Mouse (Mus musculus) yolk sac, embryonic 10.5 days (tissue): ENCODE data around the gene Rpp14.
A peak's percentile ranks its signal among the peaks of the same experiment; 100 is the strongest.

Experiments used
- DNase-seq: peaks from one replicate; pipeline ENCODE4 v3.0.0-alpha.2; 2017; ENCODE audit warnings: low spot score

Gene Rpp14

DNA sequence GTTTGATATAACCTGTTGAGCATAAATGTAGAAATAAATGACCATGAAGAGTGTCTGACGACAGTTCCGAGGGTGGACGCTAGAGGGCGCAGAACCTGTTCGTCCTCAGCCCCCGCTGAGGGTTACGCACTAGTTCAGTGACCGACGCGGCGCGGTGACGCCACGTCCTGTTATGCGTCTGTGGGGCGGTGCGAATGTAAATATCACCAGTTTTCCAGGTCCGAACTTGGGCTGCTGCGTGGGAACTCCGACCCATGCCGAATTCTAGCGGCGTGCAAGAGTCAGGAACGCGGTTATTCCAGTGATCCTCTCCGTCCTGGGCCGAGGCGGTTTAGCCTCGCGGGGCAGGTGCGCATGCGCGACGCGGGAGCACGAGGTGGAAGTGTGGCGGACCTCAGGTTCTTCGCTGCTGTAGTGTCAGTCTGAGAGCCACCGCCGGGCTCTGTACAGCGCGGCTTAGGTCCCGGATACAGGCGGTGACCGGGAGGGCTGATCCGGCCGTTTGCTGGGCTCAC lies at the start of gene Rpp14:
TSS of gene Rpp14 (plus strand) at position 203 of the 515 bp plus-strand sequence.
- peak; percentile 92 for DNase-seq

DNA sequence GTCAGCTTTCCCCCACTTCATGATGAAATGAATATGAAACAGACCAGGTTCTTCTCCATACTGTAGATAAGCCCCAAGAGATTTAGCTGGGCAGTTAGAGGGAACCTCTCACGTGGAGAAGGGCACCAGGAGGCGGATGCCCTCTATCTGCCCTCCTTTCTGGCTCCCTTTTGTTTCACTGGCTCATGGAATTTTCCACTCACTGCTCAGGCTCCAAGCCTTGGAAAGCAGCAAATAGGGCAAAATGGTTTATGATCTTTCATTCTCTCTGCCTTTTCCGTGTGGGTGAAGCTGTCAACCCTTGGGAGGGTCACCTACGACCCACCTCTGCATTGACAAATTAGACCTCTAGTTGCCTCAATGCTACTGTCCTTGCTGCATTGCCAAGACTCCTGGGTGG lies 49.6 kb upstream of the Rpp14 start:
- no peak for DNase-seq

DNA sequence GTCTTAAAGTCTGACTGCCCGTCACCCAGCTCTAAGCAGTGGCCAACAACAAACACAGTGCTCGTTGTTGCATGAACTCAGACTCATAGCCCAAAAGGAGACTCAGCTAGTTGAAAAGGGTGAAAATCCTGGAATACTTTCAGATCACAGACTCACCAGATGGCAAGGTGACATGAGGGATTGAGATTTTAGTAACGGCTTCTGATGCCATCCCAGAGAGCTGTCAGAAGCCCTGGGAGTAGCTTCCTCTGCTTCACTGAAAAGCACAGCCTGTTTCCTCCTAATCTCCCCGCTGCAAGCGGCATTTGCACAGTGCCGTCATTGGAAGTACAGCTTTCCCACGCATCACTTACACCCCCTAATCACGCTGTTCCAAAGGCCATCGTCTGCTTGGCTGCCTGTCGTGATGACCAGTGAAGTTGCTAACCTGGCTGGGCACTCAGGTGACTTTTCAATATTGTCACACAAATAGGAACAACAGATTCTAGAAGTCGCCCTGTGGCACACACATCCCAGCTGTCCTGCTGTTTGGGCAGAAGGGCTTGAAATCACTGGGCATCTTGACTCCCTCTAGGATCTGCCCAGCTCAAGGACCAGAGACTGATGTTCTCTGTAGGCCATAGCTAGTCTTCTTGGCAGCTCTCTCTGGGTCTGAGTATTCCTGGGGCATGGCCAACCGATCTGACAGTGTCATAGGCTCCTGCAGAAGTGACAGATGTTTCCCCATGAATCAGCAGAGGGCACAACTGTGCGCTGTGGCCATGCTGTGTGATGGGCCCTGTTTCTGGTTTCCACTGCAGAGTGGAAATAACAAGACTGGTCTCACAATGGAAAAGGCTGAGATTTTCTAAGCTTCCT lies 47.9 kb upstream of the Rpp14 start:
- DNase-seq = no peak

DNA sequence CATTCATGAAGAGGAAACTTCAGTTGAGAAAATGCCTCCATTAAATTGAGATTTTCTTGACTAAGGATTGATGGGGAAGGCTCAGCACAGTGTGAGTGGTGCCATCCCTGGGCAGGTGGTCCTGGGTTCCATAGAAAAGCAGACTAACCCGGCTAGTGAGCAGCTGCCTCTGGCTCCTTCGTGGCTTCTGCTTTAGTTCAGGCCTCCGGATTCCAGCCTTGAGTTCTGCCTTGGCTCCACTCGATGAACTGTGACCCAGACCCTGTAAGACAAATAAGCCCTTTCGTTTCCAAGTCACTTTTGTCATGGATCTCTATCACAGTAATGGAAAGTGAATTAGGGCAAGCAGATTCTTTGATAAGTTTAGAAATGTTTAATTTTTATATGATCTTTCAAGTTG lies 45.6 kb upstream of the Rpp14 start:
- no peak for DNase-seq

DNA sequence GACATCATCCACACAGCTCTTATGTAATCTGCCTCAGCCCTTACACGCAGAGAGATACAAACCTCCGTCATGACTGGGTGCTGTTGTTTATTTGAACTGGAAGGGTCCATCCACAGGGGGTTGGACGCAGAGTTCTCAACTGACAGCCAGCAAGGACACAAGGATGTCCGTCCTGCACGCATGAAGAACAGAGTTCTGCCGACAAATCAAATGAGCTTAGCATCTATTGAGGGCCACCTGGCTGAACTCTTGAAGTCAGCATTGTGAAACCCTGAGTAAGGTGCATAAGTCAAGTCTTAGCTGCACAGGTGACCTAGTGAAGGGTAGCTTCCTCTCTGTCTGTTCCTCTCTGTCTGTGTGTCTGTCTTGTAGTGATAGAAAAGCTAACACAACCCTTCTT lies 44.2 kb upstream of the Rpp14 start:
- no peak for DNase-seq

DNA sequence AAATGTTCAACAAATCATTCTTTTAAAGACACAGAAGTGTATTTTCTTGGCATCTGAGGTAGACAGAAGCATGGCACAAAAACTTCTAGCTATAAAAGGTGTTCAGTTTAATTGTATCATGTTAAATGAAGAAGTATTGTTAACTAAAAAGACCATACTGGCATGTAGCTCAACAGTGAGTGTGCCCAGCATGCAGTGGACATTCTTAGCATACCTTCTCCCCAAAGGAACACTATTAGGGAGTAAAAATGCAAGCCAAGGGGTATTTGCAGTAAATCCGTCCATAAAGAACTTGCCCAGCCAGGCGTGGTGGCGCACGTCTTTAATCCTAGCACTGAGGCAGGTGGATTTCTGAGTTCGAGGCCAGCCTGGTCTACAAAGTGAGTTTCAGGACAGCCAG lies 43.8 kb upstream of the Rpp14 start:
- DNase-seq = no peak

DNA sequence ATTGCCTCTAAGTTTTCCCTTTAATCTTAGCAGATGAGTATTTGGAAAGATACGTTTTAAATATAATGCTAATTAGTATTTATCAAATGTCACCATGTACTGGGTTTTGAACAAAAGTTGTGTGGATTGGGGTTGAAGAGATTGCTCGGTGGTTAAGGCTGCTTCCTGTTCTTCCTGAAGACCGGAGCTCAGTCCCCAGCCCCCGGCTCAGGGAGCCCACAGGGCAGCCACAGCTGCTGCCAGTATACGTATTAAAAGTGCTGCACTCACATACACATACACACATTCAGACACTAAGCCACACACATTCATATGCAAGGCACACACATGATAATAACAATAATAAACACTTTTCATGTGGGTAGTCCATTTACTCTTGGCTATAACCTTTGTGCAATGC lies 42.0 kb upstream of the Rpp14 start:
- DNase-seq = no peak

DNA sequence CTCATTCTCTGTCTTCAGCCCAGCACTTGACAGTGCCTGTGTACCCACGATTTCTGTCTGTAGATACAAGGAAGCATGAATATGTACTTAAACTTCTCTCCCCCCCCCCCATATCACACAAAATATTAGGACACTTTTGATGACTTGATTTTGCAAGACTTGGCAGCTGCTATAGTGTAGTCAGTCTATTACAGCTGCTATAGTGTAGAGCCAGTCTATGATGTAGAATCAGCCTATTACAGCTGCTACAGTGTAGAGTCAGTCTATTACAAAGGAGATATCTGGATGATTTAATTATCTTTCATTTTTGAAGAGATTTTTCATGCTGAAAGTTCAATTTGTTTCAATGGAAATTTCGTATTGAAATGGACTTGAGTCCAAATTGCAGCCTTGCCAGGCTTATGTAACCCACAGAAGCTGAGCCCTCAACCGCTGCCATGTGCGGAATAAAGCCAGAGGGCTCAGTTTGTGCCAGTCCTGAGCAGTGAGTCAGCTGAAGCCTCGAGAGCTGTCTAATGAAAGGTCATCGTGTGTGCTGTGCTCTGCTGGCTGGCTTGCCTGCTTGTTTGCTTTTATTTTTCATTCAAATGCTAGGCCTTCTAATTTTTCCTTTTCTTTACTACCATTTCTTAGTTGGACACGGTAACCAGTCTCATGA lies 41.2 kb upstream of the Rpp14 start:
- no peak for DNase-seq

DNA sequence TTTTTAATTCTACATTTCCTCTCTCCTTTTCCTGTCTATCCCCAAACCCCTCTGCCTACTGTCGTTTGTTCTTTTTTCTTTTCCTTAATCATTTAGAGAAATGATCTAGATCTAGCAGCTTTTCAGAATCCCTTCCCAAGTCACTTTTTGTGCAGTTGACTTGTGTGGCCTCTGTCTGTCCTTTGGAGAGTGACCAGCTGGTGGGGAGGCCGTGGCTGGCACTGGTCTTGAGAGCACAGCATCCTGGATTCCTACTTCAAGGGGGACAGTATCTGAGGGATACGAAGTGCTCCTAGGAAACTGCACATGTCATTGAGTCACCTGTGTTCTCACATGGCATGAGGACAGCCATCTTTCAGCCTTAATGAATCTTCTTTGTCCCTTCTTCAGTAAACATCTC lies 40.0 kb upstream of the Rpp14 start:
- DNase-seq = no peak

DNA sequence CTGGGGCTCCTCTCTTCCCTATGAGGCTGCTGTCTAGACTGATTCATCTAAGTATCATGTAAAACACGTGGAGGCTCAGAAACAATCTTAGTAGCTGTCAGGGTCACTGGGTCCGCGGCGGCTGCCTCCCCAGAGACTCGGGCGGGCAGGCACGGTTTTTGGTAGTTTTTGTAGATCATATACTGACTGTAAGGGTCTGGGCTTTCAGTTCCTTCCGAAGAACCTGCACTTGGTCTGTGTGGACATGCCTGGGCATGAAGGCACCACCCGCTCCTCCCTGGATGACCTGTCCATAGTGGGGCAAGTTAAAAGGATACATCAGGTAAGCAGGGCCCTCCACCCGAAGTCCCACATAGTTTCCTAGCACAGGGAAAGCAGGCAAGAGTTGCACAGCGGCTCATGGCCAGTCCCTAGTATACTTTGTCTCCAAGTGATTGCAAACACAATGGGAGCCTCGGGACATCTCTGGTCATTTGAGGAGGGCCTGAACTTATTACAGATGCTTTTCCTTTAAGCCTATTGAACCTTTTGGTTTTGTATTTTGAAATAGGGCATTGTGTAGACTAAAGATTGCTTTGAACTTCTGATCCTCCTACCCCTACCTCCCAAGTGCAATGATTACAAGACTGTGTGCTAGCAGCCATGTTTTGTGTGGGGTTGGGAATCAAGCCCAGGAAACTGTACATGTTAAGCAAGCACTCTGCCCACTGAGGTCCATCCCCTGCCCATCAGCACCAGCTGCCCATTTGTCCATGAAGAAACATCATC lies 39.1 kb upstream of the Rpp14 start:
- DNase-seq = no peak

DNA sequence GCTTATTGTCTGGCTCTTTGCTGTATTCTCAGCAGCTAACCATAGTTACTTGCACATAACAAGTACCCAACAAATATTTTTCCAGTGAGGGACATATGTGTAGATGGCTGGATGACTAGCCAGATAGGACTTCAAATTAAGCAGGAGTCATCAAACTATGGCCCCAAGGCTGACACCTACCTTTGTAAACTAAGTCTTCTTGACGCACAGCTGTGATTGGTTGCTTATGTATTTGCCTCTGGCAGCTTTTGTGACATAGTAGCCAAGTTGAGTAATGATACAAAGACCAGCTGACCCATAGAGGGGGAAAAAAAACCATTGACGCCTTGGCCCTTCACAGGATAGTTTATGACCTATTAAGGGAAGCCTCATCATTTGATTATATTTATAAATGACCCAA lies 38.0 kb upstream of the Rpp14 start:
- DNase-seq = no peak

DNA sequence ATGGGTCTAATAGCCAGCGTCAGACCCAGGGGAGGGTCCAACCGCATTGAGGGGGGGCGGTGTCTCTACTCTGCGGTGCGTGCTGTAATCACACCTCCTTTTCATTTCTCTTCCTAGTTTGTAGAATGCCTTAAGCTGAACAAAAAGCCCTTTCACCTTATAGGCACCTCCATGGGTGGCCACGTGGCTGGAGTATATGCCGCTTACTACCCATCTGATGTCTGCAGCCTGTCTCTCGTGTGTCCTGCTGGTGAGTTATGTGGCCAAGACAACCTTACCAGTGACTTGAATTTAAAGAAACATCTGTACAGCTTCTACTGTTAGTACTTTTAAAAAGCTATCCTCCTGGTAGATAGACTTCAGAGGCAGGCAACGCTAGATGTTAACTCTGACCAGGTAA lies 37.6 kb upstream of the Rpp14 start:
- DNase-seq = no peak

DNA sequence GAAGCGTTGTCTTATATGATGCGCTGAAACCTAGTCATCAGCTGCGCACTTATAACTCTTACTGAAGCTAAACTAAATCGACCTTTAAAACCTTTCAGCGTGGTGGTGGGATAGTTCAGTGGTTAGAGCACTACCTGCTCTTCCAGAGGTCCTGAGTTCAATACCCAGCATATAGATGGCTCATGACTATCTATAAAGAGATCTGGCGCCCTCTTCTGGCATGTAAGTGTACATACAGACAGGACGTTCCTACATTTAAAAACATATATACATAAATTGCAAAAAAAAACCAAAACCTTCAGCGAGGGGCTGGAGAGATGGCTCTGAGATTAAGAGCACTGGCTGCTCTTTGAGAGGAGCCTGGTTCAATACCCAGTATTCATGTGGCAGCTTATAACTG lies 35.8 kb upstream of the Rpp14 start:
- DNase-seq = no peak

DNA sequence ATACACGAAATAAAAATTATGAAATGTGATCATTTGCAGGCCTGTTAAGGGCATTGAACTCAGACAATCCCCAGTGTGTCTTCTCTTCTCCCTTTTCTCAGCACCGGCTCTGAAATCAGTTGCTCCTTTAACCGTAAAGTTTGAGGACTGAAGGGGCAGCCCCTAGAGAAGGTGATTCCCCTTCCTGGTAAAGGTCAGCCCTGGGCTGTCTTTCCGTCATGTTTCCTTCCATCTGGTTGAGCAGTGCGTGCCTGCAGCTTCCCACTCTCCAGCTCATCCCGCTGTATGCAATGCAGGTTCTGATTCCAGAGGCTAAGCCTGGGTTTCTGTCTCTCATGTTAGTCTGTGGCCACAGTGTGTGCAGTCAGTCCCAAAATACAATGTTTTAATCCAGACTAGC lies 35.4 kb upstream of the Rpp14 start:
- no peak for DNase-seq

DNA sequence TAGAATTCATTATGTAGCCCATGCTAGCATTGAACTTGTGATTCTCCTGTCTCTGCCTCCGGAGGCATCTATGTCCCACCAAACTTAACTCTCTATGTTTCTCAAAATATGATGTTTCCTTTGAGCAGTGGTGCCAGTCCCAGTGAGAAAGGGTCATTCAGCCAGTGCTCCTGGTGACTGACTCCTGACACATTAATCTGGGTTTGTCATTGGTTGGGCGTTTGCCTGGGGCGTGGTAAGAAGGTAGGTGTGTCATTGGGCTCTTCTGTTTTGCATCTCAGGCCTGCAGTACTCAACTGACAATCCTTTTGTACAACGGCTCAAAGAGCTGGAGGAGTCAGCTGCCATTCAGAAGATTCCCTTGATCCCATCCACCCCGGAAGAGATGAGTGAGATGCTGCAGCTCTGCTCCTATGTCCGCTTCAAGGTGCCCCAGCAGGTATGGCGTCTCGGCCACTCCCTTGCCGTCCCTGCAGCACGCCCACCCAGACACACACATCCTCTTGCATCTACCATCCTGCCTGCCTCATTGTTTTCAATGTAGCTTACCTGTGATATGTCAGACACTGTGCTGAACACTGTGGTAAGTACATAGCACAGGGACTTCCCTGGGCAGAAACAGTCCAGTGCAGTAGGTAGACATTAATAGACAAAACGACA lies 34.9 kb upstream of the Rpp14 start:
- DNase-seq = no peak

DNA sequence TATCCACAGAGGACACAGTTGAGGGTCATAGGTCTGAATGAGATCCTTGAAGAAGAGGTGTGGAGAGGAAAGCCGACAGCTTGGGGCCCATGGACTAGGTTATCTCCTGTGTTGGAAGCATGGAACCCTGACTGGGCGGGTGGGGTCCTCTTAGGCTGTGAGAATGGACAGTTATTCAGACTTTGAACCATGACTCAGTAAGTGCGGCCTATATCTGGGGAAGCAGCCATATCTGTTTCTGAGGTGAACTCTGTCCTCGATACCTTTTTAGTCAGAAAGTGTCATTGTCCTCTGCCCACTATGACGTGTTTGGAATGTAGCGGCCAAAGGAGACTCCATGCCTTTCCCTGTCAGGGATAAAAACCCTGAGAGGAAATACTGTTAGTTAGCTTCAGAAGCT lies 33.3 kb upstream of the Rpp14 start:
- DNase-seq = peak; percentile 29

DNA sequence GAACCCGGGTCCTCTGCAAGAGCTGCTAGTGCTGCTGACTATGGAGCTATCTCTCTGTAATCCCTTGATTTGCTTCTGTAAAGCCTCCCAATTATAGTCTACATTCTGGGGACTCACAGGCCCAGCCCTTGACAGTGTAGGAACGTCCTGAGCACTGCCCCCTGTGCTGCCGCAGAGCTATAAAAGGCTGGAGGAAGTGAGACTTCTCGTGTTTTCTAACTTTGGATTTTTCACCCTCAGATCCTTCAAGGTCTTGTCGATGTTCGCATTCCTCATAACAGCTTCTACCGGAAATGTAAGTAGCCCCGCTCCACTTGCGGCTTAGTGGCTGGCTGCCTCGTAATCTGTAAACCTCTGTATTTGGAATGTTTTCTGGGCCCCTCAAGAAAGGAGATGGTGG lies 30.8 kb upstream of the Rpp14 start:
- DNase-seq = no peak

DNA sequence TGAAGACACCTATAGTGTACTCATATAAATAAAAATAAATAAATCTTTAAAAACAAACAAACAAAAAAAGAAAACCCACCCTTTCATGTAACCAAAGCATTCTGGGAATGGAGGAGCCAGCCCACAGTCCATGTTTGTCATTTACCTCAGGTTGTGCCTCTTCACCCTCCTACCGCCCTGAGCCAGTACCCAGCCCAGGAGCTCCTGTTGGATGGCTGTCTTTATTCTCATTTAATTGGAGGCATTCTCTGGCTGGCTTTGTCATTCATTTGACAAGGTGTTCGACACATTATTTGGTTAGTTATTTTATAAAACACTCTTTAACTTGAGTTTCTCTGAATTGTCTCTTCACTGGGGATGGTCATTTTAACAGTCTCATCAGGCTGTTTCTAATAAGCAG lies 28.3 kb upstream of the Rpp14 start:
- no peak for DNase-seq

DNA sequence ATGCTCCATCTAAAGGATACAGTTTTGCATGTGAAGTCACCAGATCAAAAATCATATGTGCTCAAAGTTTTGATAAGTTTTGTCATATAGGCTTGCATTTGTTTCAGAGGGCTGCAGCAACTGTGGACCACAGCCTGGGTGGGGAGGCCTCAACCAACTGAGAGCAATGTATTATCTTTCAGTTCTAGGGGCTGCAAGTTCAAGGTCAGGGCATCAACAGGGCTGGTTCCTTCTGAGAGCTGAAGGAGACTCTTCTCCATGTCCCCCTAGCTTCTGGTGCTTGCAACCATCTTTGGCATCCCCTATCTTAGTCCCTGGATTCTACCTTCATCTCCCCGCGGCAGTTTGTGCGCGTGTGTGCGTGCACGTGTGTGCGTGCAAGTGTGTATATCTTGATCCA lies 27.5 kb upstream of the Rpp14 start:
- DNase-seq = no peak

DNA sequence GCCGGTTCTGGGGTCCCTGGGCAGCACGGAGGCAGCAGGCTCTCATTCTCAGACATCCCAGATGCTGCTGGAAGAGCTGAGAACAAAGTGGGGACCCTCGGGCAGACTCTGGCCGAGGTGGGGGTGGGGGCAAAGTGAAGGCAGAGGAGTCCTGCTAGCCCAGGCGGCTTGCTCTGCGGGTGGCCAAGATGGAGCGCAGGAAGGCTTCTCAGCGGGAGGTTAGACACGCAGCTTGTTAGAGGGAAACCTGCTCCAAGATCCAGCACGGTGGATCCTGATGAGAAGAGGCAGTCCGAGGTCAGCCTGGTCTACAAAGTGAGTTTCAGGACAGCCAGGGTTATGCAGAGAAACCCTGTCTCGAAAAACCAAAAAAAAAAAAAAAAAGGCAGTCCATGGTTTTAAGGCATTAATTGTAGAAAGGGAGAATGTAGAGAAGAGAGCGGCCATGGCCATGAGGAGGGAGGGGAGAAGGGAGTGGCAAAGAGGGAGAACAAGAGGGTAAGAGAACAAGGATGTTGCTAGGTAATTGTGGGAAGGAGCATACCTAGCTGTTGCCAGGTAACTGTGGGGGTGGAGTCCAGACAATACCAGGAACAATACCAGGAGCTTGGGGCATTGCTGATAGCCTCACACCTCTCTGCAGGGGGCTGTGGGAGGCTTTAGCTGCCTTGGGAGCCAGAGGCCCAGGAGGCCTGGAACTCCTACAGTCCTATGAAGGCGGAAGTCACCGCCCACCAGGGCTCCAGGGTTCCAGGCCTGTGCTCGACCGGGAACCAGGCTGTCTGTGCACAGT lies 25.7 kb upstream of the Rpp14 start:
- DNase-seq = no peak

DNA sequence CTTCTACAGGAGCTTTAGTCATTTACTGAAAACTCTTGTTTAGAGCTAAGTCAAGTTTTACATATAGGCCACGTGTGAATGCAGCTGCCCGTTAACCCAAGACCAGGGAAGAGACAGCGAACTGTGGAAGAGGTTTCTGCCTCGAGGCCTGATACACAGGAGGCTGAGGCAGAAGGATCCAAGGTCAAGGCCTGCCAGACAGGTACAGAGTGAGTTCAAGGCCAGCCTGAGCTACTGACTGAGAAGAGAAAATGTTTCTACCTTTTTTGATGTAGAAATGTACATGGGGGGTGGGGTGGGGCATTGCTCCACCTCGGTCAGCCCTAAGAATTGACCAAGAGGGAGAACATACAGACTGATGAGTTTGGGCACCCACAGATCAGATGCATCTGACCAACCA lies 24.1 kb upstream of the Rpp14 start:
- no peak for DNase-seq
